Mouse (Mus musculus): ENCODE data around the gene Gm30191.

Gene Gm30191

GRCm38 (mm10) chr4:134246719-134247258, at the start of gene Gm30191:
TSS of gene Gm30191 (plus strand) at chr4:134246935.
- DNase-seq (ENCODE audit: low read depth in 2 of 2, low spot score in 2 of 2): no peak

- DNase-seq (ENCODE audit: low read depth in 2 of 2, low spot score in 2 of 2): no peak
These were observed 47.4 kb upstream of the Gm30191 start for GRCm38 (mm10) chr4:134199371-134199770.

GRCm38 (mm10) chr4:134202904-134203303, 43.8 kb upstream of the Gm30191 start, which contains the start of gene Gm7534:
TSS of gene Gm7534 (minus strand) at chr4:134203004.
- DNase-seq (ENCODE audit: low read depth in 2 of 2, low spot score in 2 of 2): no peak

- DNase-seq (ENCODE audit: low read depth in 2 of 2, low spot score in 2 of 2): no peak
These were observed 43.3 kb upstream of the Gm30191 start for GRCm38 (mm10) chr4:134203340-134203896.

- DNase-seq (ENCODE audit: low read depth in 2 of 2, low spot score in 2 of 2): no peak
These were observed 40.2 kb upstream of the Gm30191 start for GRCm38 (mm10) chr4:134206488-134207053.

GRCm38 (mm10) chr4:134222793-134223600, 23.7 kb upstream of the Gm30191 start:
- no peak for DNase-seq (ENCODE audit: low read depth in 2 of 2, low spot score in 2 of 2)

- DNase-seq (ENCODE audit: low read depth in 2 of 2, low spot score in 2 of 2): no peak
These were observed 19.5 kb upstream of the Gm30191 start, which contains the start of gene Catsper4 for GRCm38 (mm10) chr4:134227194-134227593. TSS of gene Catsper4 (minus strand) at chr4:134227383.

GRCm38 (mm10) chr4:134230431-134230830, 16.3 kb upstream of the Gm30191 start:
- no peak for DNase-seq (ENCODE audit: low read depth in 2 of 2, low spot score in 2 of 2)

GRCm38 (mm10) chr4:134234876-134235275, 11.9 kb upstream of the Gm30191 start:
- no peak for DNase-seq (ENCODE audit: low read depth in 2 of 2, low spot score in 2 of 2)

- DNase-seq (ENCODE audit: low read depth in 2 of 2, low spot score in 2 of 2): no peak
These were observed 9.0 kb upstream of the Gm30191 start for GRCm38 (mm10) chr4:134237582-134238278.

GRCm38 (mm10) chr4:134238279-134238651, 8.5 kb upstream of the Gm30191 start, which contains the start of gene Cnksr1:
TSS of gene Cnksr1 (minus strand) at chr4:134238399.
- DNase-seq (ENCODE audit: low read depth in 2 of 2, low spot score in 2 of 2): no peak

- DNase-seq (ENCODE audit: low read depth in 2 of 2, low spot score in 2 of 2): no peak
These were observed 8.0 kb upstream of the Gm30191 start for GRCm38 (mm10) chr4:134238686-134239085.

- no peak for DNase-seq (ENCODE audit: low read depth in 2 of 2, low spot score in 2 of 2)
These were observed 3.1 kb upstream of the Gm30191 start, which contains the start of gene E130218I03Rik for GRCm38 (mm10) chr4:134243516-134244250. TSS of gene E130218I03Rik (plus strand) at chr4:134243662.

- peak; percentile 95 to 97 for DNase-seq (ENCODE audit: low read depth in 2 of 2, low spot score in 2 of 2)
These were observed 1.4 kb upstream of the Gm30191 start, which contains the start of gene Zfp593 for GRCm38 (mm10) chr4:134245148-134245843. TSS of gene Zfp593 (minus strand) at chr4:134245592.

GRCm38 (mm10) chr4:134246256-134246655, 479 bp upstream of the Gm30191 start:
- DNase-seq (ENCODE audit: low read depth in 2 of 2, low spot score in 2 of 2): no peak

- peak; percentile 59 to 65 for DNase-seq (ENCODE audit: low read depth in 2 of 2, low spot score in 2 of 2)
These were observed 2.9 kb downstream of the Gm30191 start for GRCm38 (mm10) chr4:134249651-134250050.

GRCm38 (mm10) chr4:134250116-134250929, 3.6 kb downstream of the Gm30191 start:
- no peak for DNase-seq (ENCODE audit: low read depth in 2 of 2, low spot score in 2 of 2)

- no peak for DNase-seq (ENCODE audit: low read depth in 2 of 2, low spot score in 2 of 2)
These were observed 4.2 kb downstream of the Gm30191 start for GRCm38 (mm10) chr4:134250930-134251240.
